In genomic region chr9:32549462-32550384, GRCm38 (mm10) we compare ENCODE assay signal across 15 mouse cellular contexts. TPM values are rescaled to one million over a fixed set of nuclear protein-coding genes. Genes with fewer than 3 reads are reported as not detected.
DNase-seq lines count a peak whose midpoint lies in the region; ATAC-seq and TF ChIP-seq lines count a peak whose summit lies in the region.
"Had no signal": no experiment of that assay in that cellular context is flagged by ENCODE, and none has a peak within 500 bp of the region (broad histone marks: within the 10 kb centered on the region; RNA-seq: fewer than 3 reads in every experiment).

No protein-coding gene starts in this region.

- H3K36me3 ChIP-seq in forebrain, embryonic 10.5 days (replicated peaks): no peaks in the 10 kb centered on the region
- H3K36me3 ChIP-seq in forebrain, postnatal 0 days (ENCODE audit: insufficient read depth): no peaks in the 10 kb centered on the region
- no peaks in the 10 kb centered on the region for H3K36me3 ChIP-seq in intestine, embryonic 16.5 days (ENCODE audit: control insufficient read depth, insufficient read depth, low read length)
- no peaks in the 10 kb centered on the region for H3K36me3 ChIP-seq in intestine, postnatal 0 days (ENCODE audit: control insufficient read depth, insufficient read depth)
- no peaks in the 10 kb centered on the region for H3K36me3 ChIP-seq in midbrain, embryonic 11.5 days (ENCODE audit: control insufficient read depth, insufficient read depth, low read length)
- H3K36me3 ChIP-seq in midbrain, embryonic 16.5 days (ENCODE audit: control insufficient read depth, insufficient read depth, low read length): no peaks in the 10 kb centered on the region
- H3K36me3 ChIP-seq: neural tube, embryonic 12.5 days had no signal

- ATAC-seq in forebrain, postnatal 0 days: no peak
- ATAC-seq in intestine, embryonic 16.5 days: peak; percentile 48; the same call in 1 of the 2 replicates
- no peak for ATAC-seq in intestine, postnatal 0 days
- no peak for ATAC-seq in midbrain, embryonic 11.5 days (ENCODE audit: low FRiP score)
- no peak for ATAC-seq in midbrain, embryonic 16.5 days
- peak; percentile 22; the same call in 1 of the 2 replicates for ATAC-seq in megakaryocyte progenitor cell, adult 5-6 weeks (replicated peaks; ENCODE audit: poor library complexity)
- ATAC-seq: liver, postnatal 0 days had no signal

- H3K4me1 ChIP-seq in forebrain, embryonic 10.5 days: peaks cover 64% of the 10 kb centered on the region
- H3K4me1 ChIP-seq in forebrain, postnatal 0 days (ENCODE audit: insufficient read depth): peaks cover 3% of the 10 kb centered on the region; the same call in 1 of the 2 replicates
- peaks cover 20% of the 10 kb centered on the region for H3K4me1 ChIP-seq in intestine, embryonic 16.5 days (ENCODE audit: control insufficient read depth, insufficient read depth, low read length)
- H3K4me1 ChIP-seq in intestine, postnatal 0 days (replicated peaks; ENCODE audit: control insufficient read depth, insufficient read depth, low read length): no peaks in the 10 kb centered on the region
- H3K4me1 ChIP-seq in midbrain, embryonic 11.5 days (ENCODE audit: control insufficient read depth, insufficient read depth, low read length): peaks cover 14% of the 10 kb centered on the region
- H3K4me1 ChIP-seq in midbrain, embryonic 16.5 days (ENCODE audit: control insufficient read depth, insufficient read depth, low read length): peaks cover 11% of the 10 kb centered on the region

- H3K27me3 ChIP-seq in forebrain, embryonic 10.5 days (ENCODE audit: poor library complexity, severe bottlenecking): peaks cover 81% of the 10 kb centered on the region
- H3K27me3 ChIP-seq in forebrain, postnatal 0 days (ENCODE audit: insufficient read depth, low read length): peaks cover 57% of the 10 kb centered on the region
- peaks cover 9% of the 10 kb centered on the region for H3K27me3 ChIP-seq in intestine, embryonic 16.5 days (replicated peaks; ENCODE audit: control insufficient read depth, insufficient read depth, low read length)
- H3K27me3 ChIP-seq in intestine, postnatal 0 days (replicated peaks; ENCODE audit: control insufficient read depth, insufficient read depth, low read length): peaks cover 15% of the 10 kb centered on the region
- peaks cover 42% of the 10 kb centered on the region for H3K27me3 ChIP-seq in midbrain, embryonic 11.5 days (ENCODE audit: control insufficient read depth, insufficient read depth, low read length)
- peaks cover 46% of the 10 kb centered on the region for H3K27me3 ChIP-seq in midbrain, embryonic 16.5 days (ENCODE audit: control insufficient read depth, insufficient read depth, low read depth, low read length)

- no peak for DNase-seq in forebrain, embryonic 10.5 days (ENCODE audit: extremely low spot score, low spot score)
- DNase-seq in forebrain, postnatal 0 days: no peak
- peak; percentile 86 for DNase-seq in midbrain, embryonic 11.5 days (ENCODE audit: low spot score, missing footprints)
- DNase-seq in left cerebral cortex, adult 8-10 months (ENCODE audit: low spot score in 2 of 2): no peak
- DNase-seq: adrenal gland, postnatal 10 days; cerebellum, postnatal 14 days; heart, adult 2 months; liver, postnatal 0 days; midbrain, embryonic 14.5 days; right cerebral cortex, adult 18-20 months had no signal

- WGBS in forebrain, embryonic 10.5 days: 7% methylated on average over 6 of the region's 6 CpGs
- 17% methylated on average over 6 of the region's 6 CpGs for WGBS in forebrain, postnatal 0 days
- 13% methylated on average over 6 of the region's 6 CpGs for WGBS in intestine, embryonic 16.5 days
- WGBS in intestine, postnatal 0 days: 13% methylated on average over 6 of the region's 6 CpGs
- 16% methylated on average over 6 of the region's 6 CpGs for WGBS in midbrain, embryonic 11.5 days
- WGBS in midbrain, embryonic 16.5 days: 19% methylated on average over 6 of the region's 6 CpGs

- H3K9ac ChIP-seq in forebrain, postnatal 0 days: no peak overlapping the region
- no peak overlapping the region for H3K9ac ChIP-seq in intestine, embryonic 16.5 days (ENCODE audit: low read depth, low read length)
- H3K9ac ChIP-seq in intestine, postnatal 0 days (ENCODE audit: low read depth, low read length): no peak overlapping the region
- no peak overlapping the region for H3K9ac ChIP-seq in midbrain, embryonic 11.5 days (ENCODE audit: low read length)
- H3K9ac ChIP-seq in midbrain, embryonic 16.5 days (ENCODE audit: low read depth, low read length): no peak overlapping the region
- H3K9ac ChIP-seq: liver, postnatal 0 days; neural tube, embryonic 12.5 days had no signal

- TF ChIP-seq CTCF in forebrain, postnatal 0 days (IDR thresholded peaks at IDR 0.05; ENCODE audit: low read depth): no peak
- TF ChIP-seq CTCF in intestine, postnatal 0 days (IDR thresholded peaks at IDR 0.05; ENCODE audit: low read depth): no peak

- H3K9me3 ChIP-seq in forebrain, embryonic 10.5 days: no peaks in the 10 kb centered on the region
- no peaks in the 10 kb centered on the region for H3K9me3 ChIP-seq in forebrain, postnatal 0 days (ENCODE audit: low read length)
- H3K9me3 ChIP-seq in intestine, embryonic 16.5 days (ENCODE audit: control insufficient read depth, low read length): no peaks in the 10 kb centered on the region
- H3K9me3 ChIP-seq in intestine, postnatal 0 days (ENCODE audit: control insufficient read depth): no peaks in the 10 kb centered on the region
- no peaks in the 10 kb centered on the region for H3K9me3 ChIP-seq in midbrain, embryonic 11.5 days (ENCODE audit: control insufficient read depth, low read length)
- H3K9me3 ChIP-seq in midbrain, embryonic 16.5 days (replicated peaks; ENCODE audit: control insufficient read depth, low read length, poor library complexity, severe bottlenecking): no peaks in the 10 kb centered on the region
- H3K9me3 ChIP-seq: neural tube, embryonic 12.5 days had no signal

- H3K27ac ChIP-seq in forebrain, embryonic 10.5 days: peak overlapping the region; percentile 77
- no peak overlapping the region for H3K27ac ChIP-seq in forebrain, postnatal 0 days (ENCODE audit: low read depth, low read length)
- H3K27ac ChIP-seq in intestine, embryonic 16.5 days (ENCODE audit: low read length): no peak overlapping the region
- no peak overlapping the region for H3K27ac ChIP-seq in intestine, postnatal 0 days (ENCODE audit: low read depth, low read length)
- no peak overlapping the region for H3K27ac ChIP-seq in midbrain, embryonic 11.5 days (ENCODE audit: low read depth, low read length)
- no peak overlapping the region for H3K27ac ChIP-seq in midbrain, embryonic 16.5 days (ENCODE audit: low read length)
- H3K27ac ChIP-seq: heart, adult 2 months; neural tube, embryonic 12.5 days had no signal

- no peak overlapping the region for H3K4me2 ChIP-seq in forebrain, postnatal 0 days (ENCODE audit: low read depth)
- no peak overlapping the region for H3K4me2 ChIP-seq in intestine, embryonic 16.5 days (ENCODE audit: low read depth, low read length)
- H3K4me2 ChIP-seq in intestine, postnatal 0 days (replicated peaks; ENCODE audit: low read depth): no peak overlapping the region
- H3K4me2 ChIP-seq in midbrain, embryonic 11.5 days: no peak overlapping the region
- H3K4me2 ChIP-seq in midbrain, embryonic 16.5 days (ENCODE audit: low read length): no peak overlapping the region
- H3K4me2 ChIP-seq: neural tube, embryonic 12.5 days had no signal

- peak overlapping the region; percentile 19; the same call in 1 of the 2 replicates for H3K4me3 ChIP-seq in forebrain, embryonic 10.5 days
- H3K4me3 ChIP-seq in forebrain, postnatal 0 days (ENCODE audit: low read depth, low read length): no peak overlapping the region
- no peak overlapping the region for H3K4me3 ChIP-seq in intestine, embryonic 16.5 days (ENCODE audit: low read length)
- no peak overlapping the region for H3K4me3 ChIP-seq in intestine, postnatal 0 days (ENCODE audit: low read depth, low read length)
- no peak overlapping the region for H3K4me3 ChIP-seq in midbrain, embryonic 11.5 days (ENCODE audit: low read depth, low read length)
- H3K4me3 ChIP-seq in midbrain, embryonic 16.5 days (ENCODE audit: low read depth, low read length): no peak overlapping the region
- H3K4me3 ChIP-seq: heart, adult 2 months; neural tube, embryonic 12.5 days had no signal

RNA-seq across cellular contexts. Expression of gene Fli1, which starts 7.1 kb away (rescaled TPM):
- polyA plus RNA-seq in forebrain, embryonic 10.5 days (2016; fragmentation: Nextera tagmentation; extraction: Ambion mirVana): 22.5 and 24.5 TPM in 2 replicates
- total RNA-seq in forebrain, postnatal 0 days (2014; rRNA removed): 6.2 and 7.0 TPM in 2 replicates
- 5.7 and 6.8 TPM in 2 replicates for polyA plus RNA-seq in forebrain, postnatal 0 days (2015; fragmentation: Nextera tagmentation; extraction: Ambion mirVana)
- polyA plus RNA-seq in intestine, embryonic 16.5 days (2015; fragmentation: Nextera tagmentation; extraction: Ambion mirVana): 10.1 and 10.3 TPM in 2 replicates
- polyA plus RNA-seq in intestine, postnatal 0 days (2015; fragmentation: Nextera tagmentation; extraction: Ambion mirVana): 6.0 and 6.1 TPM in 2 replicates
- 12.6 and 12.8 TPM in 2 replicates for polyA plus RNA-seq in midbrain, embryonic 11.5 days (2014; fragmentation: Nextera tagmentation; extraction: Ambion mirVana)
- polyA plus RNA-seq in midbrain, embryonic 16.5 days (2015; fragmentation: Nextera tagmentation; extraction: Ambion mirVana): 6.0 and 7.2 TPM in 2 replicates
- 80.2 and 93.2 TPM in 2 replicates for total RNA-seq in megakaryocyte progenitor cell, adult 5-6 weeks (2015)
- total RNA-seq in megakaryocyte progenitor cell, adult 5-6 weeks (2017): 104 and 107 TPM in 2 replicates
- total RNA-seq in left cerebral cortex, adult 8-10 months (2022): 1 to 10 TPM; 4.2 to 7.7 (median 6.6) TPM

Comparison
In these comparisons a context has a peak if more than half of its experiments do, and no peak if none do; other contexts are left out.
1. ATAC-seq: peak in intestine, embryonic 16.5 days (single experiment) and megakaryocyte progenitor cell, adult 5-6 weeks (single experiment); none in forebrain, postnatal 0 days (single experiment), intestine, postnatal 0 days (single experiment), midbrain, embryonic 11.5 days (single experiment) and midbrain, embryonic 16.5 days (single experiment).